Mouse (Mus musculus) c-Kit-positive CD71-negative TER-119-negative erythroid progenitor cells, embryonic 14.5 days (primary cell): Measurements from ENCODE around the gene Mypn.

ENCODE experiments used
- DNase-seq: peaks from one replicate; pipeline ENCODE4 v3.0.0-alpha.2; 2013; ENCODE audit warnings: low read depth

Gene Mypn

GRCm38 (mm10) chr10:63154726-63155125 is 49.0 kb downstream of the Mypn start:
- DNase-seq: no peak

- DNase-seq: no peak
Observed at GRCm38 (mm10) chr10:63154226-63154625, 49.5 kb downstream of the Mypn start.

- peak; percentile 64 for DNase-seq
Observed at GRCm38 (mm10) chr10:63153563-63153962, 50.2 kb downstream of the Mypn start.

GRCm38 (mm10) chr10:63152358-63152757 is 51.4 kb downstream of the Mypn start:
- no peak for DNase-seq

GRCm38 (mm10) chr10:63142660-63143059 is 61.1 kb downstream of the Mypn start:
- DNase-seq: no peak

GRCm38 (mm10) chr10:63136436-63136835 is 67.3 kb downstream of the Mypn start:
- DNase-seq: no peak

- no peak for DNase-seq
Observed at GRCm38 (mm10) chr10:63135680-63136079, 68.1 kb downstream of the Mypn start.

GRCm38 (mm10) chr10:63133326-63133725 is 70.4 kb downstream of the Mypn start:
- no peak for DNase-seq

GRCm38 (mm10) chr10:63132356-63132755 is 71.4 kb downstream of the Mypn start:
- DNase-seq: no peak

- DNase-seq: no peak
Observed at GRCm38 (mm10) chr10:63130500-63130899, 73.3 kb downstream of the Mypn start.

GRCm38 (mm10) chr10:63128256-63128655 is 75.5 kb downstream of the Mypn start:
- DNase-seq: no peak

- no peak for DNase-seq
Observed at GRCm38 (mm10) chr10:63127156-63127555, 76.6 kb downstream of the Mypn start.

GRCm38 (mm10) chr10:63126116-63126515 is 77.6 kb downstream of the Mypn start:
- DNase-seq: no peak

- DNase-seq: no peak
Observed at GRCm38 (mm10) chr10:63125343-63125742, 78.4 kb downstream of the Mypn start.

GRCm38 (mm10) chr10:63124016-63124415 is 79.7 kb downstream of the Mypn start:
- DNase-seq: no peak

- no peak for DNase-seq
Observed at GRCm38 (mm10) chr10:63123141-63123540, 80.6 kb downstream of the Mypn start.

GRCm38 (mm10) chr10:63122516-63122915 is 81.2 kb downstream of the Mypn start:
- DNase-seq: no peak

- DNase-seq: no peak
Observed at GRCm38 (mm10) chr10:63121961-63122360, 81.8 kb downstream of the Mypn start.

- no peak for DNase-seq
Observed at GRCm38 (mm10) chr10:63119916-63120315, 83.8 kb downstream of the Mypn start.

GRCm38 (mm10) chr10:63117583-63117982 is 86.2 kb downstream of the Mypn start:
- no peak for DNase-seq

- DNase-seq: no peak
Observed at GRCm38 (mm10) chr10:63116376-63116775, 87.4 kb downstream of the Mypn start.

GRCm38 (mm10) chr10:63115881-63116280 is 87.9 kb downstream of the Mypn start:
- DNase-seq: no peak

- no peak for DNase-seq
Observed at GRCm38 (mm10) chr10:63113716-63114360, 89.9 kb downstream of the Mypn start.

GRCm38 (mm10) chr10:63113027-63113604 is 90.6 kb downstream of the Mypn start:
- peak; percentile 35 for DNase-seq
